Mouse (Mus musculus) cerebellum, postnatal 10 days (tissue): ENCODE measurements around the gene Mtmr12.

Experiments used
- DNase-seq, 2 experiments: peaks; one replicate each; pipeline ENCODE4 v3.0.0; 2021; ENCODE audit warnings: mixed read lengths in 2 of 2

Gene Mtmr12

DNA sequence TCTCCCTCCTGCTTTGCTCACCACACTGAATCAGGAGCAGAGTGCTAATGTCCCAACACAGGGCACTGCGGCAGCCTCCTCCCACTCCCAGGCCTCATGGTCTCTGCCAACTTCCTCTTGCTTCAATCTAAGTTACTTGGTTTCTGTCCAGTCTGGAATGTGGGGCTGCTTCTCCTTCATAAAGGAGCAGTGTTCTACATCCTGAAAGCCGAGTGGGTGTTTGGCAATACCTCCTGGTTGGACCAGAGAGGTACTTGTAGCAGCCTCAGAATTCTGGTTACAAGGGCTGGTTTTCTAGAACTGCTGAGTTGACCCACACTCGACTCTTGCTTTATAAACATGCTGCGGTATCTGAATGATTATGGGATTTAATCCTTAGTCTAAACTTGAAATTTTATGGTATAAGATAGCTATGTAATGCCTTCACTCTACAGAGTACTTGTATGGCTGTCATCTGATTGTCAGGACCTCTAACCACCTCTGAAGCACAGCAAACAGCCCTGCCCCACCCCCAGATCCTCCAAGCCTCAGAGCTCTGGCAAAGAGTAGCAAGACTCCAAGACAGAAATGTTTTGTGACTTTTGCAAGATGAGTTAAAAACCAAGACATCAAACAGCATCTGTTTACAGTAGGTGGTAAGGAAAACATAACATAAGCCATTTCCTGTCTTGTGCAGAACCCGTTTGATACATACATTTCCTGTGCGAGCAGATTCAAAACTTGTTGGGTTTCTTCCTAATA, 80.1 kb downstream of the Mtmr12 start:
- DNase-seq = peak in 1 of 2 experiments; percentile 19

DNA sequence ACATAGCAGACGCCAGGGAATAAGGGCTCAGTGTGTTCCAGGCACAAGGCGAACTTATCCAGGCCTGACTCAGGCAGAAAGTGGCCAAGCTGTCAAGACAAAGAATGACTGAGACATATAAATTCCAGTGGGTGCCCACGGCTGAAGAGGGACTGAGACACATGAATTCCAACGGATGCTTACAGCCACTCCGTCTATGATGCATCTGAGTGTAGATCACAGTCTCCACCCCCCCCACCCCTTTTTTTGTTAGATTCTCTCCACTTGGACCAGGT, 80.6 kb downstream of the Mtmr12 start:
- no peak for DNase-seq

DNA sequence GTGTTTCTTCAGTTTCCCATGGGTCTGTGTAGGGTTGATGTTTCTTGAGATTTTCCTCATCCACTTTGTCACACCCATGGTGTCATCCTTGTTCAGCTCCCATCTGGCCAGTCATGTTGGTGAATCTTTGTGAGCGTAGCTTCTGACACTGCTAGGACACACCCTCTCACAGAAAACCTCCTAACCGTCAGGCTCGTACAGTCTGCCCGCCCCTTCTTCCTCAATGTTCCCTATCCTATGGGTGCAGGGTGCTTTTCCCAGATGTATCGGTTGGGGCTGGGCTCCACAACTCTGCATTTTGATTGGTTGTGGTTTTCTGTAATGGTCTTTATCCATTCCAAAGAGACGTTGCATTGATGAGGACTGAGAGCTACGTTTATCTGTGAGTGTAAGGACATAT, 85.5 kb downstream of the Mtmr12 start:
- no peak for DNase-seq

DNA sequence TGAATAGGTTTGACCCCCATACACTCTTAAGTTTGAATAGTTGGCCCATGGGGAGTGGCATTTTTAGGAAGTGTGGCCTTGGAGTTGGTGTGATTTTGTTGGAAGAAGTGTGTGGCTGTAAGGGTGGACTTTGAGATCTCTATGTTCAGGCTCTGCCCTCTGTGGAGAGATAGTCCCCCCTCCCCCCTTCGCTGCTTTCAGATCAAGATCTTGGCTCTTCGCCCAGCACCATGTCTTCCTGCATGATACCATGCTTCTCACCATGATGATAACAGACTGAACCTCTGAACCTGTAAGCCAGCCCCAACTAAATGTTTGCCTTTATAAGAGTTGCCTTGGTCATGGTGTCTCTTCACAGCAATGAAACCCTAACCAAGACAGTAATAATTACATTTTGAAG, 86.9 kb downstream of the Mtmr12 start:
- peak; percentile 26 to 28 for DNase-seq

DNA sequence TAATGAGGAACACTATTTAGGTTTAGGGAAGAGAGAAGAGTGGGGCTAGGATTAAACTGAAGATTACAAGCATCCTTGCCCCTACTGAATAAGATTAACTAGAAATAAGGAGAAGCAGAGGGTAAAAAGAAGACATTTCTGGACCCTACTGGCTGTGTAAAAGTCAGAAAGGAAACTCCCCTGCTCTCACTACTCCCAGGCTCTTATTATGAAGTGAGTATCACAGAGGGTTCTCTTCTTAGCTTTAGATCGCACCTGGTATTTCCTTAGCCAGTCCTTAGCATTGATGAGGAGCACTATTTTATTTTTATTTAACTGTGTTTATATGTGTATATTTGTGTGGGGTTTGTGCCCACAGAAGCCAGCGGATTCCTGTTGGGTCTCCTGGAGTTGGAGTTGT, 91.4 kb downstream of the Mtmr12 start:
- no peak for DNase-seq

DNA sequence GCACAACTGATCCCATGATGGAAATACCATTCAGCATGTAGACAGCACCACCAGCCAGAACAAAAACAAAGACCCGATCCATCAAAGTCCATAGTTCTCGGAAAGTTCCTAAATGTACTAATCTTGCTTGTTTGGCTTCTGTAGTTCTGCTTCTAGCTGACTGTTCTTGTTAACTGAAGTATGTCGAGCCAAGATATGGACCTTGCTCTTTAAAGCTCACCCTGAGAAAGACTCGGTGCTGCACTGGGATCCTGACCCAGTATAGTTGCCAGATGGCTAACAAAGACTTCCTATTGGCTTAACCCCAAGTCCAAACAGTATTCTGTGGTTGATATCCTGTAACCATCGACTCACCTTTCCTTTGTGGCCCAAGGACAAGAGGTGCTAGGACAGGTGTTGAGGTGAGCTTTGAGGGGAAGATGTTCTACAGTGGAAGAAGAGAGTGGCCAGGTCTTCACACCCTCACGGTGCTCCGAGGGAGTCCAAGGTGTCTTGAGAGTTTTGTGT, 93.5 kb downstream of the Mtmr12 start:
- DNase-seq = no peak

DNA sequence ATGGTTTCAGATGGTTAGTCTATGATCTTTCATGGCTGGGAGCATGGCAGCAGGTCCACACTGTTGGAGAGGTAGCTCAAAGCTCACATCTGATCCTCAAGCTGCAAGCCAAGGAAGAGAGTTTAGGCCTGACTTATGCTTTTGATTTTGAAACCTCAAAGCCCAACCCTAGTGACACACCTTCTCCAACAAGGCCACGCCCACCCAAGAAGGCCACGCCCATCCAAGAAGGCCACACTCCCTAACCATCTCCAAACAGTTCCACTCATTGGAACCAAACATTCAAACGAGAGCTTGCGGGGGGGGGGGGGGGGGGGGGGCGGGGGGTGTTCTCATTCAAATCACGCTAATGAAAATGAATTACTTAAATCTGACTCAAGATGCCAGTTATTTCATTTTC, 96.9 kb downstream of the Mtmr12 start:
- DNase-seq = no peak

DNA sequence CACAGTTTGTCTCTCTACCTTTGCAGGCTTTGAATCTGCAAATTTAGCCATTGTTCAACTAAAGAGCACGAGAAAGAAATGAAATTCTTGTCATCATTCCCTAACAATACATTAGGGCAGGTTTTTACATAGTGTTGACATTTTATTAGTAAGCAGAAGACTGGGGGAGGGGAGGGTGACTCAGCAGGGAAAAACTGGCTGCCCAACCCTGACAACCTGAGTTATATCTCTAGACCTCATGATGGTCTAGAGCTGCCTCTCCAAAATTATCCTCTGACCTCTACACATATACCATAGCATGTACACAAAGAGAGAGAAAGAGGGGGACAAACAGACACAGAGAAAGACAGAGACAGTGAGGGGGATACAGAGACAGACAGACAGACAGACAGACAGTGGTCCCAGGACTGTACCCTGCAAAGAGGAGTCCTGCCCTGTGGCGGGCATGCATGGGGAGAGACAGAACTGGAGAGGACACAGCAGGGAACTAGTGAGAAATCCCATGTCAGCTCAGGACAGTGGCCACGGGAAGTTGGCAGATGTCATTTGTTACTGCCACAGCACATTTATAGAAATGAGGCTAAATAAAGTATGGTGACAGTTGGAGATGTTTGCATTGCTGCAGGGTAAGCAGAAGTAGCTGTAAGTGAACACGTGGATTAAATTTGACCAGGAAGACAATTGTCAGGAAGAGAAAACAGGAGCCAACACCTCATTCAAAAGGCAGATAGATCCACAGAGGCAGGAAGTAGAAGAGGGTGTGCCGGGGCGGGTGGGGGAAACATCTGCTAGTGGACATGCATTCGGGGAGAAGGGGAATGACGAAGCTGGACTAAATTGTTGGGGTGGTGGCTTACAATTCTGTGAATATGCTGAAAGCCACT, 101.6 kb downstream of the Mtmr12 start:
- DNase-seq = no peak

DNA sequence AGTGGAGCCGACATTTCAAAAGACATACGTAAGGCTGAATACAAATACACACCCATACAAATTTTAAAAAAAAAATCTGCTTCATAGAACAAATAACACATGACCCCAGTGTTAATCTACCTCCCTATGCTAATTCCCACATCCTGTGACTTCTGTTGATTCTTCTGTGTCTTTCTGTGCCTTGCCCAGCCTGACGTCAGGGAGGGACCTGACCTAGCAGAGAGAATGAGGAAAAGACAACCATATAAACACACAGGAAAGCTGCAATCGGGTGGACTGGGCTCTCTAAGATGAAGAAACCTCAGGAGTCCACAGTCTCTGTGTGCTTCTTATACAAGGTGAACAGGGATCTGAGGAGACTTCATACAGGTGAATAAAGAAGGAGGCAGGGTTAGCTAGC, 102.3 kb downstream of the Mtmr12 start:
- DNase-seq = no peak

DNA sequence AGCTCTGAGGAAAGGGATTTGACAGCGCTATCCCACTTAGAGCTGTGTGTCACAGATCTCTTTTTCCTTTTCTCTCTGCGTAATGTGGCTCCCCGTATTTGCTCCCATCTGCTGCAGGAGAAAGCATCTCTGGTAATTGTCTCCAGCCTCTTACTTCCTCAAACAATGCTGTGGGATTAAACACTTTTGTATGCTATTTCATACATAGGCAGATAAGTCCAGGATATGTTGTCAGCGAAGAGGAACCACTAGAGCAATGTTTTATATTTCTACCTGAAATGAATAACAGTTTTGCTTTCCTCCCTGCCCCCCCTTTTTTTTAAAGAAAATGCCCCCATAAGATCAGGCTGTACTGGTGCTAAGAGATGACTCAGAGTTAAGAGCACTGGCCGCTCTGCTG, 103.7 kb downstream of the Mtmr12 start:
- DNase-seq = no peak

DNA sequence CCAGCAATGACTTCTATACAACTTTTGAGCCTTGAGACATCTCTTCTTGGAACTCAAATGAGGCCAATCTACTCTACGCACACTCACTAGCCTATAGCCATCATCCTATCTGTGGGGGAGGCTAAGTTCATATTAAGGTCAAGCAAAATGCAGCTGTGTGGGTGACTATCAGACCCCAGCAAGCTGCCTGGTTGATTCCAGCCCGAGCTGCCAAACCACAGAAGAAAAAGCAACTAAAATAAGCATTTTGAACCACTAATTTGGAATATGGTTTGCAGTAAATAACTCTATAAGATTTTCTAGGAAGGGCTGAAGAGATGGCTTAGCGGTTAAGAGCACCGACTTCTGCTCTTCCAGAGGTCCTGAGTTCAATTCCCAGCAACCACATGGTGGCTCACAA, 105.8 kb downstream of the Mtmr12 start:
- DNase-seq = no peak

DNA sequence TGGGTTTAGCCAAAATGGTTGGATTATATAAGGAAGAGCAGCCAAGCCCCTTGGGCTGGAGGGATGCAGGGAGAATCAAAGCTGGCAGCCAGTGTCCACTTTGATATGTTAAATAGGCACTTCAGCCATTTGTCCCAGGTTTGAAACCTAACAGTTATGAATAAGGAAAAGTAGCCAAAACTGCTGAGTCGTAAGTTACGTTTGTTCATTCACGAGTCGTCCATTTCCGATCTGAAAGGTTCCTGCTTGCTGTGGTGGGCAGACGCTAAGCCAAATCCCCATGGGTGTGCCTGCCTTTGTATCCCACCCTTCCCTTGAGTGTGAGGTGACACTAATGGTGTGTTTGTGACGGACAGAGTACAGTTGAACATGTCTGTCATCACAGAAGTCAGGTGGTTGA, 106.6 kb downstream of the Mtmr12 start:
- no peak for DNase-seq

DNA sequence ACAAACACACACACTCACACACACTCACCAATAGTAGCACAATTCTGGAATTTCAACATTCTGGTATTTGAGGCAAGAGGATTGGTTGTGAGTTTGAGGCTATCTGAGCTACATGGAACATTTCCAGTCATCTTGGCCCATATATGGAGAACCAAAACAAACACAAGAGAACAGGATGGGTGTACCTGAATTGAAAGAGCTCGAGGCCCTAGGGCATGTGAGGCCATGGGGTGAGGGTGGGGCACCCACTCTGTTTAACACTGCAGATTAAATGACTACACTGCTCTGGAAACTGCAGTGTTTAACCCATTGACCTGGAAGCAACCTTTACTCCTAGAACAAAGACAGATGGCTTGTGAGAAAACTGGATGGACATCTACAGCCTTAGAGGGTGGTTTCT, 108.4 kb downstream of the Mtmr12 start:
- DNase-seq = no peak

DNA sequence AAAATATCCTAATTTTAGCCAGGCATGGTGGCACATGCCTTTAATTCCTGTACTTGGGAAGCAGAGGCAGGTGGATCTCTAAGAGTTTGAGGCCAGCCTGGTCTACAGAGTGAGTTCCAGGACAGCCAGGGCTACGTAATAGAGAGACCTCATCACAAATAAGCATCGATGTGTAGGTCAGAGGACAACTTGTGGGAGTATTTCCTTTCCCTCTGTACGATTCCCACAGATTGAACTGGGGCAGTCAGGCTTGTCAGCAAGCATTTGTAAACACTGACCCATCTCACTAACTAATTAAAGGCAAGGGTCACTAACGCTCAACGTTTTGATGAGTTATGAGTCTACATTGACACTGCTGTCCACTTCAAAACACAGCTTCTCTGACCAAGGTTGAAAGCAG, 109.8 kb downstream of the Mtmr12 start:
- DNase-seq = no peak

DNA sequence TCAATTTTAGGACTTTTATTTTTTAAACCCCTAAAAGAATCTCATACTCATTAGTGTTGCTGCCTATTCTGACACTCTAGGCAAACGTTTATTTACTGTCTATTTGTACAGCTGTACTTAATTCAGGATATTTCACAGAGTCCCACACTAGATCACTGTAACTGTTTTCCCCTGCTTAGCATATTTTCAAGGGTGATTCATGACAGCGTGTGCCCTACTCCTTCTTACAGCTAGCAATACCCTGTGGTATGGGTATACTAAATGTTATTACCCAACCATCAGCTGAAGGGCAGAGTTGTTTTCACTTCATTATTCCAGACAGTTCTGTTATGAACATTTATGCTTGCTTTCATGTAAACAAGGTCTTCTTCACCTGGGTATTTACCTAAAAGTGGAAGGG, 111.2 kb downstream of the Mtmr12 start:
- DNase-seq = no peak

DNA sequence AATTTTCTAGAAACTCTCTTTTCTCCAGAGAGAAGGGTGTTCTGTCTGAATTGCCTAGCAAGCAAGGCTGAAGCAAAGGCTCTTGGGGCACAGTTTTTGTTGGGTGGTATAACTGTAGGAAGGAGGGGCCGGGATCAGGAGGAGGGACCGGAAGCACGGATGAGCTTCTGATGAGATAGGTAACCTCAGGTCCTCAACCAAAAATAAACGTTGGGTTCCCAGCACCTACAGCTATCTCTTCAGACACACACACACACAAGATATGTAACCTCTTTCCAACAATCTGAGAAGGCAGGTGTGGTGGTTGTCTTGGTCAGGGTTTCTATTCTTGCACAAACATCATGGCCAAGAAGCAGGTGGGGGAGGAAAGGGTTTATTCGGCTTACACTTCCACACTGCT, 112.5 kb downstream of the Mtmr12 start:
- no peak for DNase-seq

DNA sequence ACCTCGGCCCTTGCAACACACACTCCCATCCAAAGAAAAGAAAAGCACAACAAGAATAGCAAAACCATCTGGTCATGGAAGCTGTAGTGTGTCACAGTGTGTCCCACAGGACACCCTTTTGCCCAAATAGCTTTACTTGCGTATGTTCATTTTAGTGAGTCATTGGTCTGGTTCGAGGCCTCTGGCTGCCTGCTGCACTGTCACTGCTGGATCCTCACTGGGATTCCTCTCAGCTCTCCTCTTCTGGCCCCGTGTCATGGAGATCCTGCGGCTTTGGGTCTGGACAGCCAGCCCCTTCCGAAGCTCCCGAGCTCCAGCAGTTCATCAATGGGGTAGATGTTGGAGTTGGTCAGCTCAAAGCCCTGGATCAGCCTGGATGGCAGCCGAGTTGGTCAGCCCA, 113.6 kb downstream of the Mtmr12 start:
- no peak for DNase-seq

DNA sequence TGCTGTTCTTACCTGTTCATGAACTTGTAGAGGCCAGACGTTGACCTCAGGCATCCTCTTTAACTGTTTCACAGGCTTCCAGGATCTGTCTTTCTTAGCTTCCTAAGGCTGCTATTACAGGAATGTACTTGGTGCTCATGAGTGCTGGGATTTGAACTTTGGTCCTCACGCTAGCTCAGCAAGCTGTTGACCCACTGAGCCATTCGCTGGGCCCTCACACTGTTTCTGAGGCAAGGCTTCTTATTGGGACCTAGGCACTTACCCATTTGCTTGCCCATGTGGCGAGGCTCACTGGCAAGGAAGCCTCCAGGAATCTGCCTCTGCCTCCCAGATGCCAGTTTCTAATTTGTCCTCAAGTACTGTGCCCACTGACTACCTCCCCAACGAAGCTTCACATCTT, 115.1 kb downstream of the Mtmr12 start:
- no peak for DNase-seq

DNA sequence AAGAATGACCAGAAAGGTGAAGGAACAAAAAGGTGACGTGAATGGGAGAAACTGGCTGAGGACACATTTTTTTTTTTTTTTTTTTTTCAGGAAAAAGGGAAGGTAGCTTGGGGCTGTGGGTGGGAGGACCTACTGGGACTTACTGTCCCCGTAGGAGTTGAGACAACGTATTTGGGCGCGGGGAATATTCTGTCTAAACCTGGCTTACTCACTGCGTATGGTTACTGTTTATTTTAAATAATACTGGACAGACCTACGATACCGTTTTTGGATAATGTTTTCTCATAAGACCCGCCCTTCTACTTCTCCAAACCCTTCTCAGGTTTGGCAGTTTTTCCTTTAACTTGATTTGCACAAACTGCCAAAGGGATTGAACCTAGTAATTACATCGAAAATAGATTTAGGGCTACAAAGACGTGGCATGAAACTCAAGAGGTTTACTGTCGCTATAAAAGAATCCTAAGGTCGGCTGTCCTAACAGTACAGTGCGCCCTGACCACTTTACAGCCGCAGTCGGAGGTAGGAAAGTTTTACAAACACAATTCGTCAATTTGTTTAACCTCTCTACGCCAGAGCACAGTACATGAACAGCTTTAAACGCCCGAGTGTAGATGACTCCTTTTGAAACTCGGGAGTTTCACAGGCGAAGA, 115.7 kb downstream of the Mtmr12 start:
- peak in 1 of 2 experiments; percentile 13 for DNase-seq

DNA sequence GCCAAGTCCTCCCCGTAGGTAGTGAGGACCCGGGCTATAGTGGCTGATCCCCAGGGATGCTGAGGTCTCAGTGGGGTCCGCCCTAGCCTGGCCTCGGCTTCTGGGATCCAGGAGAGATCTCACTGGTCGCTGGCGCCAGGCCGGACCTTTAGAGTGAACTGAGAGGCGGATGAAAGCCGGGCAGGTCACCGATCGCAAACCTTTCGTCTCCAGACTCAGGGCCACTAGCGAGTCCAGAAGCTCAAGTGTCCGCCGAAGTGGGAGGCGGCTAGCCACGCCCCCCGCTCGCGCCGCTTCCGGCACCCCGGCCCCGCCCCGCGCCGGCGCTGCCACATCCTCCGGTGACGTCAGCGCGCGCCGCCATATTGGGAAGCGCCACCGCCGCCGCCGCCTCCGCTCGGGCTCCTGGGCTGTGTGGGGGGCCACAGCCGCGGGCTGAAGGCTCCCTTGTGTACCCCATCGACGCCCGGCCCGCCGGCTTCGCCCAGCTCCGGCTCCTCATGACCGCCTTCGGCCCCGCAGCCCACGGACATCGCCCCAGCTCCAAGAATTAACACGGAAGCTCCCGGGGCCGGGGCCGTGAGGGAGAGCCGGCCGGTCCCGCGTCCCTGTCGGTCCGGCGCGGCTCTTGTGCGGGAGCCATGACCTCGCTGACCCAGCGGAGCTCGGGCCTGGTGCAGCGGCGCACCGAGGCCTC, 116.4 kb downstream of the Mtmr12 start, which contains the start of gene Golph3:
TSS of gene Golph3 (plus strand) at position 360 of the 697 bp plus-strand sequence.
- DNase-seq = peak; percentile 99

DNA sequence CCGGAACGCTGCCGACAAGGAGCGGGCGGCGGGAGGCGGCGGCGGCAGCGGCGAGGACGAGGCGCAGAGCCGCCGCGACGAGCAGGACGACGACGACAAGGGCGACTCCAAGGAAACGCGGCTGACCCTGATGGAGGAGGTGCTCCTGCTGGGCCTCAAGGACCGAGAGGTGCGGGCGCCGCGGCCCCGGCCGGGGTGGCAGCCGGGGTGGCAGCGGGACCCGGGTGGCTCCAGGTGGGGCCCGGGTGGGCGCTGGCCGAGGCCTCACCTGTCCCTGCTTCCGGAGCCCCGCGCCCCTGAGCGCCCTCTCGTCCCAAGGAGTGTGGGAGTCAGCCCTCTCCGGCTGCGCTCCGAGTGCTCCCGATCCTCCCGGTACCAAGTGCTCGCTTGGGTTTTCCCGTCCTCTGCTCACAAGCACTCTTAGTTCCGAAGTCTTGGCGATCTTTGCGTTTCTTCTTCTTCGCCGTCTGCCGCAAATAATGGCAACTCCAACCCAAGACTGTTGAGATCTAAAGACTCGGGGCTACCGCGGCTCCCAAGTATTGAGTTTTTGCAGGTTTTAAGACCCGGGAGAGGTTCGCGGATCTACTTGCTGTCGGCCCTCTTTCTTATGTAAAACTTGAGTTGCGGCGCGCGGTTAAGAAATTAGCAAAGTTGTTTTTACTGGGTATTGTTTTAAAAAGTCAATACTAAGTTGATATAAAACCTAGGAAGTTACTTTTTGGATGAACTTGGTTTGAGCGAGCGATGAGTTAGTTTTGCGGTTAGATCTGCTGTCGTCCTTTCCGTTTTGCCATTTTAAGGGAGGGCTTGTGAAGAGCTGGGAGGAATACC, 117.2 kb downstream of the Mtmr12 start, which contains the start of gene 1810049J17Rik:
TSS of gene 1810049J17Rik (minus strand) at position 112 of the 834 bp plus-strand sequence.
- DNase-seq = peak; percentile 20 to 62
